Mouse (Mus musculus) C2C12 (cell line): ENCODE measurements at regions not wholly inside any gene's neighbourhood (a gene's known extent, or its start where the extent isn't known, plus 50 kb on each side); places are given as distances from the start of the nearest gene placed in this dataset.

Source experiments
- H3K27me3 ChIP-seq: one replicate; pipeline ENCODE4 v1.6.1; 2011; ENCODE audit not compliant: control insufficient read depth, insufficient read depth, insufficient read length
- H3K36me3 ChIP-seq: one replicate; pipeline ENCODE4 v1.6.1; 2011; ENCODE audit not compliant: control insufficient read depth, insufficient read depth
- H3K4me3 ChIP-seq: one replicate; pipeline ENCODE4 v1.5.1; 2011; ENCODE audit warnings: mild to moderate bottlenecking, control low read depth; ENCODE audit not compliant: poor library complexity, insufficient read depth, severe bottlenecking
- H3K79me2 ChIP-seq: one replicate; pipeline ENCODE4 v1.6.1; 2011; ENCODE audit not compliant: control insufficient read depth, insufficient read depth
- H3K79me3 ChIP-seq: one replicate; pipeline ENCODE4 v1.6.1; 2011; ENCODE audit warnings: low read depth, control low read depth
- H3ac ChIP-seq: one replicate; pipeline ENCODE3; 2011; ENCODE audit warnings: low read depth; ENCODE audit not compliant: control insufficient read depth, insufficient read length
- CEBPB ChIP-seq: IDR thresholded peaks from one replicate; pipeline ENCODE4 v1.6.1; 2011; ENCODE audit warnings: low read depth, mild to moderate bottlenecking, control low read depth, moderate library complexity
- CTCF ChIP-seq: IDR thresholded peaks from one replicate; pipeline ENCODE4 v1.5.1; 2011; ENCODE audit not compliant: control insufficient read depth, insufficient read depth, insufficient read length
- FOSL1 ChIP-seq: IDR thresholded peaks from one replicate; pipeline ENCODE4 v1.8.0; 2011; ENCODE audit warnings: mild to moderate bottlenecking, low read length; ENCODE audit not compliant: poor library complexity, insufficient read depth, severe bottlenecking
- MAX ChIP-seq: IDR thresholded peaks from one replicate; pipeline ENCODE4 v1.6.1; 2011; ENCODE audit warnings: mild to moderate bottlenecking, control low read depth
- MYOD1 ChIP-seq: IDR thresholded peaks from one replicate; pipeline ENCODE4 v1.6.1; 2011; ENCODE audit warnings: low read depth; ENCODE audit not compliant: control insufficient read depth, insufficient read length
- MYOG ChIP-seq: IDR thresholded peaks from one replicate; pipeline ENCODE4 v1.6.1; 2011; ENCODE audit not compliant: control insufficient read depth, insufficient read length; ENCODE audit errors: extremely low read depth
- USF1 ChIP-seq: IDR thresholded peaks from one replicate; pipeline ENCODE4 v1.6.1; 2011; ENCODE audit warnings: low read depth, mild to moderate bottlenecking, control low read depth, moderate library complexity

DNA sequence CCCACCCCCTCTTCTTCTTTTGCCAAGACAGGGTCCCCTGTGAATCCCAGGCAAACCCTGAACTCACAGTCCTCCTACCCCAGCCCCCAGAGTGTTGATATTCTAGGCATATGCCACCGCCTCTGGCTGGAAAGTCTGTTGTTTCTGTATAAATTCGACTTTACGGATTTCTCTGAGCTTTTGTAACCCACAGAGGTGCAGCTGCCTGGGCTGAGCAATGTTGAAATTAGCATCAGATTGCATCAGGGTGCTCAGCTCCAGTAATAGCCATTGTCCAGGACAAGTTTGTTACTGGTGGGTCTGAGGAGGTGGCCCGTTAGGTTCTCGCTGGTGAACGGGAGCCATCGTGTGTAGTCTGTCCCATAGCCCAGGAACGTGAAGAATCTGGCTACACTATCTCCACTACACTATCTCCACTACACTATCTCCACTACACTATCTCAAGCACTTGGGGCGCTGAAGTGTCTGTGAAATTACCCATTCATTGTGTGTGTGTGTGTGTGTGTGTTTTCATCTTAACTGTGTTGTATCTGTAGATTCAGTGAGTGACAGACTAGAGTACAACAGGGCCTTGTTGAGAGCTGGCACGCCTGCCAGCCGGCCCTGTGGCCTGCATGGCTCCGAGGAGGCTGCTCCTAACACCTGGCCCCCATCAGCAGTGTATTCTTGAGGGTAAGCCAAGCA lies 92.4 kb upstream of the Hnrnpk start:
- no peaks in the 10 kb centered on the region for H3K79me3 ChIP-seq
- no peak overlapping the region for H3ac ChIP-seq
- no peaks in the 10 kb centered on the region for H3K27me3 ChIP-seq
- TF ChIP-seq MYOG = no peak
- no peak for TF ChIP-seq USF1
- TF ChIP-seq MAX = no peak
- no peak for TF ChIP-seq CEBPB
- TF ChIP-seq FOSL1 = no peak
- no peak for TF ChIP-seq CTCF
- no peak for TF ChIP-seq MYOD1
- H3K36me3 ChIP-seq = no peaks in the 10 kb centered on the region
- no peaks in the 10 kb centered on the region for H3K79me2 ChIP-seq
- H3K4me3 ChIP-seq = no peak overlapping the region

DNA sequence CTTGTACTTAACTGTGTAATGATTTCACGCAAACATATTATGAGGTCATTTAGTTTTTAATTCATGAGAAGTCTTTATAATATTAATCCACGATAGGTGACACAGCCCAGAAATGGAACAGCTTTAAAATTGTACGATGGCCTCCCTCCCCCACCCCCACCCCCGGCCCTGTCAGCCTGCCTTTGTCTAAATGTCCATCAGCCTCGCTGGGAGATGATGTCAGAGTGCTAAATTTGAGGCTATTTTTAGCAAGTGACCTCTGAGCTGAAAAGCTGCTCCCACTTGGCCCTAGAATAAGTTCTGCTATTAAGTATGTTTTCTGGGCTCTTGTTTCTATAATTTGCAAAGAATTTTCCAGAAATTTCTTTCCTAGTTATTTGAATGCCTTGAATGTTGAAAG lies 91.6 kb upstream of the Hnrnpk start:
- H3K4me3 ChIP-seq = no peak overlapping the region
- H3K27me3 ChIP-seq = no peaks in the 10 kb centered on the region
- H3K79me3 ChIP-seq = no peaks in the 10 kb centered on the region
- H3K36me3 ChIP-seq = no peaks in the 10 kb centered on the region
- H3K79me2 ChIP-seq = no peaks in the 10 kb centered on the region
- H3ac ChIP-seq = no peak overlapping the region
- TF ChIP-seq MYOG (no peak), MAX (no peak), USF1 (no peak), CTCF (no peak), CEBPB (no peak), FOSL1 (no peak), MYOD1 (no peak)

DNA sequence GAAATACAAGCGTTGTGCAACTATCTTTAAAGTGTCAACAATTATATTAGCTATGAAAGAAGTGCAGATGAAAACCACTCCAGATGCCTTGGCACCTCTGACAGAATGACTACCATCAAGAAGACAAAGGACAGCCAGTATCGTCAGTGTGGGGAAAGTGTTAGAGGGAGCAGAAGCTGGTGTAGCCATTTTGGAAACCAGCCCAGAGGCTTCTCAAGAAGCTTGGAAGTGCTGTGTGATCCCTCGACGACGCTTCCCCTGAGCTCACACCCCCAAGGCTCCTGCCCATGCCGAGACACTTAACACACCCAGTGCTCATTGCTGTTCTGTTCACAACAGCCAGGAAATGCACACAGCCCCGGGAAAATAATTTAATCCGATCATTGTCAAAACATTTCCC lies 87.7 kb upstream of the Hnrnpk start:
- H3K79me2 ChIP-seq = no peaks in the 10 kb centered on the region
- H3K79me3 ChIP-seq = no peaks in the 10 kb centered on the region
- no peak overlapping the region for H3K4me3 ChIP-seq
- no peak for TF ChIP-seq MAX
- TF ChIP-seq MYOG = no peak
- no peak for TF ChIP-seq FOSL1
- no peak for TF ChIP-seq MYOD1
- no peak for TF ChIP-seq CTCF
- no peak for TF ChIP-seq USF1
- TF ChIP-seq CEBPB = no peak
- H3ac ChIP-seq = no peak overlapping the region
- no peaks in the 10 kb centered on the region for H3K27me3 ChIP-seq
- no peaks in the 10 kb centered on the region for H3K36me3 ChIP-seq

DNA sequence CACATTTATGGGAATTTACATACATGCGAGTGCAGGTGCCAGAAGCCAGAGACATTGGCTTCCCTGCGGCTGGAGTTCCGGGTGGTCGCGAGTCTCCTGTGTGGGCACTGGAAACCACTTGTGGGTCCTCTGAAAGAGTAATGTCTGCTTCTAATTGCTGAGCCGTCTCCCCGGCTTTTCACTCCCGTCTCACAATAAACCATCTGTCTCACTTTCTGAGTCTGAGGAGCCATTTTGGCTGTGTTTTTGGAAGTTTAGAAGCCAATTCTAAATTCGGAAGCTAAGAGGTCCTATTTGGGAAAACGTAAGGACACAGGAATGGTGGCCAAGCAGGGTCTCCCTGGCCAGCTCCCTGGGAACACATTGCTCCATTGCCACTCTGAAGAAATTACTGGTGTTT lies 81.9 kb upstream of the Hnrnpk start:
- Histone ChIP-seq H3K79me3 (no peaks in the 10 kb centered on the region), H3ac (no peak overlapping the region), H3K79me2 (no peaks in the 10 kb centered on the region), H3K36me3 (no peaks in the 10 kb centered on the region), H3K4me3 (no peak overlapping the region), H3K27me3 (no peaks in the 10 kb centered on the region)
- TF ChIP-seq USF1 = no peak
- no peak for TF ChIP-seq CEBPB
- no peak for TF ChIP-seq CTCF
- no peak for TF ChIP-seq MYOG
- no peak for TF ChIP-seq FOSL1

DNA sequence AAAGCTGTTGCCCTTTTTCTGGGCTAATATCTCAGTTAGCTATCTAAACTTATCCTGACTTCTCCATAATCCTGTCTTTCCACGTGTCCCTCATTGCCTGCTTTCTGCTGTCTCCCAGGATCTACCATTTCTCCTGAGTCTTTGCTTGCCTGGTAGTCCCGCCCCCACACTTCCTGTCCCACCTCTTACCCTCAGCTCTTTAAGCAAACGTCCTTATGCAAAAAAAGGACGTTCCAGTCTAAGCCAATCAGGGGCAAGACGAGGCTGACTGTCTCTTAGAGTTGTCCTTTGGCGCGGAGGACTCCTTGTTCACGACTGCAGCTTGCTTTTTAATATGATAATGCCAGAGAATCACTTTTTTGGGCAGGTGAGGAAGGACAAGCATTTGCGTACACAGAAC lies 79.6 kb upstream of the Hnrnpk start:
- Histone ChIP-seq H3K36me3 (no peaks in the 10 kb centered on the region), H3K79me2 (no peaks in the 10 kb centered on the region), H3K27me3 (no peaks in the 10 kb centered on the region), H3K79me3 (no peaks in the 10 kb centered on the region), H3ac (no peak overlapping the region), H3K4me3 (no peak overlapping the region)
- TF ChIP-seq MAX (no peak), MYOD1 (no peak), USF1 (no peak), FOSL1 (no peak), CTCF (no peak), CEBPB (no peak), MYOG (no peak)

DNA sequence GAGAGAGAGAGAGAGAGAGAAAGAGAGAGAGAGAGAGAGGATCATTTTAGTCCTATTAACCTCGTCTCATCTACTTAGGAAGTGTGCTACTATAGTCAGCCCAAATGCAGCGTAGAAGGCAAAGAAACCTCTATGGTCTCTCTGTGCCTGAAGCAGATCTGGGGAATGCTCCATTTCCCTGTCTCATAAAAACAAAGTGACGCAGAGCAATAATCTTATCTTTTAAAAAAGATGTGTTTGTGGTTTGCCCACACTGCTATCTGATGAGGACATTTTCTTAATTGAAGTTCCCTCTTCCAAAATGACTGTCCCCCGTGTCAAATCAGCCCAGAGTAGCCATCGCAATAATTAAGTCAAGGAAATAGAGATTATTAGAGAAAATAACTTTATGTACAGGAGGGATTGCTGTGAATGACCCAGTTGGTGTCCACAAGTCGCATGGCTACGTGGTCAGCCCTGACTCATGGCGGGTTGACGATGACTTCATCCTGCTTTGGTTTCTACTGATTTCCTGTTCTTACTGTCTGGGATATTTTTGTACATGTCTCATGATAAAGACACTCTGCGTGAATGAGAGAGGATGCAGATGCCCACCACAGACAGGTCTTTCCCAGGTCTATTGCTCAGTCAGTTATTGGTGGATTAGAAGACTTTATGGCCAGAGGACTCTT lies 77.9 kb upstream of the Hnrnpk start:
- Histone ChIP-seq H3K79me2 (no peaks in the 10 kb centered on the region), H3K27me3 (no peaks in the 10 kb centered on the region), H3K79me3 (no peaks in the 10 kb centered on the region), H3ac (no peak overlapping the region), H3K4me3 (no peak overlapping the region), H3K36me3 (no peaks in the 10 kb centered on the region)
- TF ChIP-seq MYOD1 (peak; percentile 57), FOSL1 (peak; percentile 51), MAX (peak; percentile 71), USF1 (no peak)
